16 mouse cellular contexts compared by ENCODE assay signal in the genomic region with DNA sequence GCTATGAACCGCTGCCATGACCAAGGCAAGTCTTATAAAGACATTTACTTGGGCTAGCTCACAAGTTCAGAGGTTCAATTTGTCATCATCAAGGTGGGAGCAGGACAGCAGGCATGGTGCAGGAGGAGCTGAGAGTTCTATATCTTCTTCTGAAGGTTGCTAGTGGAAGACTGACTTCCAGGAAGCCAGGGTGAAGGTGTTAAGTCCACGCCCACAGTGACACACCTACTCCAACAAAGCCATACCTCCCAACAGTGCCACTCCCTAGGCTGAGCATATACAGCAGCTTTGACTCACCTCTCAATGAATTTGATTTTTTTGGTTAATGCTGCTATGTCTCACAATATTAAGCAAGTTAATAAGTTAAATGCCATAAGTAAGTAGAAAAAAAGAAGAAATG.
"Had no signal": no experiment of that assay in that cellular context is flagged by ENCODE, and none has a peak within 500 bp of the region (broad histone marks: within the 10 kb centered on the region; RNA-seq: fewer than 3 reads in every experiment).

No protein-coding gene starts in this region.

- H3K27me3 ChIP-seq: neural tube, embryonic 12.5 days; neural tube, embryonic 13.5 days; neural tube, embryonic 15.5 days; stomach, embryonic 15.5 days had no signal

- H3K9ac ChIP-seq: neural tube, embryonic 12.5 days; neural tube, embryonic 13.5 days; neural tube, embryonic 15.5 days; stomach, embryonic 15.5 days had no signal

- H3K4me3 ChIP-seq: neural tube, embryonic 12.5 days; neural tube, embryonic 13.5 days; neural tube, embryonic 15.5 days; stomach, embryonic 15.5 days had no signal

- H3K36me3 ChIP-seq: neural tube, embryonic 12.5 days; neural tube, embryonic 13.5 days; neural tube, embryonic 15.5 days; stomach, embryonic 15.5 days had no signal

- H3K4me1 ChIP-seq: neural tube, embryonic 12.5 days; neural tube, embryonic 13.5 days; neural tube, embryonic 15.5 days; stomach, embryonic 15.5 days had no signal

- H3K27ac ChIP-seq: neural tube, embryonic 12.5 days; neural tube, embryonic 13.5 days; neural tube, embryonic 15.5 days; stomach, embryonic 15.5 days had no signal

- H3K9me3 ChIP-seq: neural tube, embryonic 12.5 days; neural tube, embryonic 13.5 days; neural tube, embryonic 15.5 days; stomach, embryonic 15.5 days had no signal

- H3K4me2 ChIP-seq: neural tube, embryonic 12.5 days; neural tube, embryonic 13.5 days; neural tube, embryonic 15.5 days; stomach, embryonic 15.5 days had no signal

- DNase-seq: retina, postnatal 1 day; right cerebral cortex, adult 18-20 months; right cerebral cortex, postnatal 14 days; right cerebral cortex, postnatal 25 days; right cerebral cortex, postnatal 4 days; spleen, adult 18-20 months; thymus, adult 18-20 months; thymus, adult 2 months; thymus, postnatal 14 days; thymus, postnatal 25 days; thymus, postnatal 36 days; thymus, postnatal 4 days had no signal
